ENCODE assay signal across 8 mouse cellular contexts in genomic region chr15:100375066-100375465, GRCm38 (mm10). TPM values are rescaled to one million over a fixed set of nuclear protein-coding genes. Genes with fewer than 3 reads are reported as not detected.
DNase-seq lines count a peak whose midpoint lies in the region; ATAC-seq and TF ChIP-seq lines count a peak whose summit lies in the region.

No protein-coding gene starts in this region.

- no peak overlapping the region for H3K4me3 ChIP-seq in intestine, postnatal 0 days (ENCODE audit: low read depth, low read length)
- H3K4me3 ChIP-seq in intestine, embryonic 15.5 days (replicated peaks): no peak overlapping the region
- H3K4me3 ChIP-seq in cerebellum, adult 2 months (replicated peaks; ENCODE audit: insufficient read depth, low read depth, low read length): no peak overlapping the region
- H3K4me3 ChIP-seq in midbrain, postnatal 0 days (ENCODE audit: low read depth, low read length): no peak overlapping the region

- H3K9ac ChIP-seq in intestine, postnatal 0 days (ENCODE audit: low read depth, low read length): no peak overlapping the region
- no peak overlapping the region for H3K9ac ChIP-seq in intestine, embryonic 15.5 days
- no peak overlapping the region for H3K9ac ChIP-seq in midbrain, postnatal 0 days (replicated peaks; ENCODE audit: low read length, poor library complexity, severe bottlenecking)

- peak; percentile 80 for TF ChIP-seq CTCF in intestine, postnatal 0 days (IDR thresholded peaks at IDR 0.05; ENCODE audit: low read depth)
- TF ChIP-seq CTCF in cerebellum, adult 2 months (IDR thresholded peaks at IDR 0.05; ENCODE audit: borderline replicate concordance, insufficient read depth, low read depth, low read length): peak; percentile 41
- peak; percentile 84 for TF ChIP-seq CTCF in midbrain, postnatal 0 days (IDR thresholded peaks at IDR 0.05)

- no peak overlapping the region for H3K27ac ChIP-seq in intestine, postnatal 0 days (ENCODE audit: low read depth, low read length)
- H3K27ac ChIP-seq in intestine, embryonic 15.5 days: no peak overlapping the region
- H3K27ac ChIP-seq in cerebellum, adult 2 months (ENCODE audit: insufficient read depth, low read length): no peak overlapping the region
- no peak overlapping the region for H3K27ac ChIP-seq in midbrain, postnatal 0 days (ENCODE audit: low read depth, low read length)

- no peak for ATAC-seq in intestine, postnatal 0 days
- no peak for ATAC-seq in intestine, embryonic 15.5 days
- no peak for ATAC-seq in midbrain, postnatal 0 days (ENCODE audit: low FRiP score)

- no peak for TF ChIP-seq POLR2A in cerebellum, adult 2 months (IDR thresholded peaks at IDR 0.05; ENCODE audit: borderline replicate concordance, insufficient read depth, low read length)

- peak; percentile 70 for DNase-seq in MEL-GATA-1-ER (ENCODE audit: extremely low read depth, low read depth)
- peak; percentile 54 to 59 for DNase-seq in cerebellum, adult 2 months
- peak; percentile 26 to 40 for DNase-seq in gastrocnemius, adult 8-10 months (ENCODE audit: low spot score in 2 of 2)
- peak; percentile 27 to 74 for DNase-seq in layer of hippocampus, postnatal 25 days (ENCODE audit: extremely low spot score in 1 of 2, low spot score in 1 of 2)
- peak; percentile 83 for DNase-seq in midbrain, postnatal 0 days (ENCODE audit: low spot score)
- DNase-seq in urinary bladder, postnatal 25 days (ENCODE audit: low spot score): peak; percentile 43

- H3K36me3 ChIP-seq in intestine, postnatal 0 days (ENCODE audit: control insufficient read depth, insufficient read depth): no peaks in the 10 kb centered on the region
- no peaks in the 10 kb centered on the region for H3K36me3 ChIP-seq in intestine, embryonic 15.5 days
- no peaks in the 10 kb centered on the region for H3K36me3 ChIP-seq in midbrain, postnatal 0 days (ENCODE audit: insufficient read depth, low read length)

- no peak overlapping the region for H3K4me2 ChIP-seq in intestine, postnatal 0 days (replicated peaks; ENCODE audit: low read depth)
- H3K4me2 ChIP-seq in intestine, embryonic 15.5 days (replicated peaks): no peak overlapping the region
- H3K4me2 ChIP-seq in midbrain, postnatal 0 days (ENCODE audit: low read depth, low read length, poor library complexity, severe bottlenecking): no peak overlapping the region

- H3K27me3 ChIP-seq in intestine, postnatal 0 days (replicated peaks; ENCODE audit: control insufficient read depth, insufficient read depth, low read length): 0 out of 2 replicates have a peak, but pooled peaks cover under 1% of the 10 kb centered on the region
- no peaks in the 10 kb centered on the region for H3K27me3 ChIP-seq in intestine, embryonic 15.5 days (replicated peaks)
- H3K27me3 ChIP-seq in cerebellum, adult 2 months (ENCODE audit: control insufficient read depth, insufficient read depth, low read length): no peaks in the 10 kb centered on the region
- no peaks in the 10 kb centered on the region for H3K27me3 ChIP-seq in midbrain, postnatal 0 days (ENCODE audit: insufficient read depth, low read length)

- H3K9me3 ChIP-seq in intestine, postnatal 0 days (ENCODE audit: control insufficient read depth): no peaks in the 10 kb centered on the region; the same call in 1 of the 2 replicates
- no peaks in the 10 kb centered on the region for H3K9me3 ChIP-seq in intestine, embryonic 15.5 days
- H3K9me3 ChIP-seq in midbrain, postnatal 0 days (ENCODE audit: low read length): no peaks in the 10 kb centered on the region

- H3K4me1 ChIP-seq in intestine, postnatal 0 days (replicated peaks; ENCODE audit: control insufficient read depth, insufficient read depth, low read length): no peaks in the 10 kb centered on the region
- H3K4me1 ChIP-seq in intestine, embryonic 15.5 days (replicated peaks): no peaks in the 10 kb centered on the region
- no peaks in the 10 kb centered on the region; the same call in 1 of the 2 replicates for H3K4me1 ChIP-seq in cerebellum, adult 2 months (ENCODE audit: control insufficient read depth, insufficient read depth, low read length)
- H3K4me1 ChIP-seq in midbrain, postnatal 0 days (ENCODE audit: insufficient read depth, low read length): no peaks in the 10 kb centered on the region

- WGBS in intestine, postnatal 0 days: 33% methylated on average over 5 of the region's 5 CpGs
- WGBS in intestine, embryonic 15.5 days: 38% methylated on average over 5 of the region's 5 CpGs
- 40% methylated on average over 5 of the region's 5 CpGs for WGBS in cerebellum, adult 2 months
- 40% methylated on average over 5 of the region's 5 CpGs for WGBS in midbrain, postnatal 0 days

RNA-seq across cellular contexts. Expression of gene Higd1c, which starts 10.7 kb away (rescaled TPM):
- not detected in 2 replicates for polyA plus RNA-seq in intestine, postnatal 0 days (2015; fragmentation: Nextera tagmentation; extraction: Ambion mirVana)
- 0.40 TPM in 1 of 2 replicates, not detected in the other for polyA plus RNA-seq in intestine, embryonic 15.5 days (2015; fragmentation: Nextera tagmentation; extraction: Ambion mirVana)
- polyA plus RNA-seq in cerebellum, adult 2 months (2012; rRNA removed): not detected in 2 replicates
- not detected for total RNA-seq in gastrocnemius, adult 8-10 months (2022)
- not detected for total RNA-seq in layer of hippocampus, postnatal 25 days (2021)
- total RNA-seq in midbrain, postnatal 0 days (2014; rRNA removed): not detected in 2 replicates
- polyA plus RNA-seq in midbrain, postnatal 0 days (2015; fragmentation: Nextera tagmentation; extraction: Ambion mirVana): not detected in 2 replicates

RNA-seq across cellular contexts. Expression of gene Mettl7a2, which starts 22.1 kb away (rescaled TPM):
- not detected in 2 replicates for polyA plus RNA-seq in intestine, postnatal 0 days (2015; fragmentation: Nextera tagmentation; extraction: Ambion mirVana)
- polyA plus RNA-seq in intestine, embryonic 15.5 days (2015; fragmentation: Nextera tagmentation; extraction: Ambion mirVana): not detected in 2 replicates
- polyA plus RNA-seq in cerebellum, adult 2 months (2012; rRNA removed): not detected in 2 replicates
- 1 to 10 TPM in 1 of 4 experiments, under 1 TPM in 3; 0.77 to 1.0 (median 0.91) TPM for total RNA-seq in gastrocnemius, adult 8-10 months (2022)
- total RNA-seq in layer of hippocampus, postnatal 25 days (2021): under 1 TPM; 0.31 to 0.79 TPM
- total RNA-seq in midbrain, postnatal 0 days (2014; rRNA removed): not detected in 2 replicates
- polyA plus RNA-seq in midbrain, postnatal 0 days (2015; fragmentation: Nextera tagmentation; extraction: Ambion mirVana): not detected in 2 replicates

RNA-seq across cellular contexts. Expression of gene Methig1, which starts 22.1 kb away (rescaled TPM):
- 0.13 TPM in 1 of 2 replicates, not detected in the other for polyA plus RNA-seq in intestine, postnatal 0 days (2015; fragmentation: Nextera tagmentation; extraction: Ambion mirVana)
- 0.14 and 0.15 TPM in 2 replicates for polyA plus RNA-seq in intestine, embryonic 15.5 days (2015; fragmentation: Nextera tagmentation; extraction: Ambion mirVana)
- not detected in 2 replicates for polyA plus RNA-seq in cerebellum, adult 2 months (2012; rRNA removed)
- under 1 TPM in 1 of 4 experiments, not detected in 3; 0.45 TPM for total RNA-seq in gastrocnemius, adult 8-10 months (2022)
- total RNA-seq in layer of hippocampus, postnatal 25 days (2021): not detected
- not detected in 2 replicates for total RNA-seq in midbrain, postnatal 0 days (2014; rRNA removed)
- not detected in 2 replicates for polyA plus RNA-seq in midbrain, postnatal 0 days (2015; fragmentation: Nextera tagmentation; extraction: Ambion mirVana)

RNA-seq across cellular contexts. Expression of gene Mettl7a3, which starts 40.3 kb away (rescaled TPM):
- not detected in 2 replicates for polyA plus RNA-seq in intestine, postnatal 0 days (2015; fragmentation: Nextera tagmentation; extraction: Ambion mirVana)
- polyA plus RNA-seq in intestine, embryonic 15.5 days (2015; fragmentation: Nextera tagmentation; extraction: Ambion mirVana): 0.21 TPM in 1 of 2 replicates, not detected in the other
- 0.13 and 0.15 TPM in 2 replicates for polyA plus RNA-seq in cerebellum, adult 2 months (2012; rRNA removed)
- total RNA-seq in gastrocnemius, adult 8-10 months (2022): under 1 TPM in 3 of 4 experiments, not detected in 1; 0.17 to 0.43 (median 0.22) TPM
- total RNA-seq in layer of hippocampus, postnatal 25 days (2021): under 1 TPM; 0.23 to 0.32 TPM
- total RNA-seq in midbrain, postnatal 0 days (2014; rRNA removed): not detected in 2 replicates
- not detected in 2 replicates for polyA plus RNA-seq in midbrain, postnatal 0 days (2015; fragmentation: Nextera tagmentation; extraction: Ambion mirVana)

RNA-seq across cellular contexts. Expression of gene Gm5475, which starts 46.9 kb away (rescaled TPM):
- 0.77 and 1.0 TPM in 2 replicates for polyA plus RNA-seq in intestine, postnatal 0 days (2015; fragmentation: Nextera tagmentation; extraction: Ambion mirVana)
- 0.13 and 0.19 TPM in 2 replicates for polyA plus RNA-seq in intestine, embryonic 15.5 days (2015; fragmentation: Nextera tagmentation; extraction: Ambion mirVana)
- not detected in 2 replicates for polyA plus RNA-seq in cerebellum, adult 2 months (2012; rRNA removed)
- under 1 TPM in 1 of 4 experiments, not detected in 3; 0.12 TPM for total RNA-seq in gastrocnemius, adult 8-10 months (2022)
- not detected for total RNA-seq in layer of hippocampus, postnatal 25 days (2021)
- not detected in 2 replicates for total RNA-seq in midbrain, postnatal 0 days (2014; rRNA removed)
- 0.15 and 0.17 TPM in 2 replicates for polyA plus RNA-seq in midbrain, postnatal 0 days (2015; fragmentation: Nextera tagmentation; extraction: Ambion mirVana)

Comparison
In these comparisons a context has a peak if more than half of its experiments do, and no peak if none do; other contexts are left out.
1. DNase-seq: peak in every context shown above with its lines; median percentile 83 in midbrain, postnatal 0 days; 70 in MEL-GATA-1-ER; 56 in cerebellum, adult 2 months; 50 in layer of hippocampus, postnatal 25 days; 43 in urinary bladder, postnatal 25 days; 33 in gastrocnemius, adult 8-10 months.